Mouse (Mus musculus) cerebellum, adult 9-10 months (tissue): Measurements from ENCODE around the gene Nol10.

Source experiments
- DNase-seq: peaks from one replicate; pipeline ENCODE4 v3.0.0; 2022

Gene Nol10

GRCm38 (mm10) chr12:17348048-17349036 lies at the start of gene Nol10:
Gene Nol10 (plus strand): TSS chr12:17348458.
- peak; percentile 81 for DNase-seq

DNA sequence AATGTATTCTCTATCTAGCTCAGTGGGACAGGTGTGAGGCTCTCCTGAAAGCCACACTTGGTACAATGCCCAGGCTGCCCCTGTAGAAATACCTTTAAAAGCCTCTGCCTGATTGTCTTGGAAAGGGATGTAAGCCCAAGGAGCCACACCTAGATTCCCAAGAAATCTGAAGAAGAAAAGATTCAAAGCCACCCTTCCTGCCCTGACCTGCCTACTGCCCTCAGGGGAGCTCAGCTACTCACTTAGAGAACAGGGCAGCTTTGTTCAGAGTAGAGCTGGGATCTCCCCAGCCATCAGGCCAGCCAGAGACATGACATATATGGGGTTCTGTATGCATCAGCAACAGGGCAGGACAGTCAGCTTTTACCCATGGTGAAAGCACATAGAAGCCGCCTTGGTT lies 48.4 kb upstream of the Nol10 start:
- no peak for DNase-seq

- no peak for DNase-seq
Measured at GRCm38 (mm10) chr12:17305445-17305844, 42.8 kb upstream of the Nol10 start.

DNA sequence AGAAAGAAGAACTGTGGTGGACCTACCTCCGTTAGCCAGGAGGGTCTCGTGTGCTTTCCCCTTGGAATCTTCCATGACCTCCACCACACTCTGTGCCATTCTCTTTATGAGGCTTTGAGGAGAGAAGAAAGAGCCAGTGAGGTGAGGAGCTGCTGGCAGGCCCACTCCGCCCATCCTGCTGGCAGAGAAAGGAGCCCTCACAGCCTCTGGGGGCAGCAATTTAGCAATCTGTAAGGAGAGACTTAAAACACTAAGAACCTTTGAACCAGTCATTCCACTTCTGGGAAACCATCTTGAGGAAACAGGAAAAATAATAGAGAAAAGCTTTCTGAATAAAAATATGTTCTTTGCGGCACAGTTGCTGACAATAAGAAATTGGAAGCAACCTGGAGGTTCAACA lies 40.0 kb upstream of the Nol10 start:
- no peak for DNase-seq

DNA sequence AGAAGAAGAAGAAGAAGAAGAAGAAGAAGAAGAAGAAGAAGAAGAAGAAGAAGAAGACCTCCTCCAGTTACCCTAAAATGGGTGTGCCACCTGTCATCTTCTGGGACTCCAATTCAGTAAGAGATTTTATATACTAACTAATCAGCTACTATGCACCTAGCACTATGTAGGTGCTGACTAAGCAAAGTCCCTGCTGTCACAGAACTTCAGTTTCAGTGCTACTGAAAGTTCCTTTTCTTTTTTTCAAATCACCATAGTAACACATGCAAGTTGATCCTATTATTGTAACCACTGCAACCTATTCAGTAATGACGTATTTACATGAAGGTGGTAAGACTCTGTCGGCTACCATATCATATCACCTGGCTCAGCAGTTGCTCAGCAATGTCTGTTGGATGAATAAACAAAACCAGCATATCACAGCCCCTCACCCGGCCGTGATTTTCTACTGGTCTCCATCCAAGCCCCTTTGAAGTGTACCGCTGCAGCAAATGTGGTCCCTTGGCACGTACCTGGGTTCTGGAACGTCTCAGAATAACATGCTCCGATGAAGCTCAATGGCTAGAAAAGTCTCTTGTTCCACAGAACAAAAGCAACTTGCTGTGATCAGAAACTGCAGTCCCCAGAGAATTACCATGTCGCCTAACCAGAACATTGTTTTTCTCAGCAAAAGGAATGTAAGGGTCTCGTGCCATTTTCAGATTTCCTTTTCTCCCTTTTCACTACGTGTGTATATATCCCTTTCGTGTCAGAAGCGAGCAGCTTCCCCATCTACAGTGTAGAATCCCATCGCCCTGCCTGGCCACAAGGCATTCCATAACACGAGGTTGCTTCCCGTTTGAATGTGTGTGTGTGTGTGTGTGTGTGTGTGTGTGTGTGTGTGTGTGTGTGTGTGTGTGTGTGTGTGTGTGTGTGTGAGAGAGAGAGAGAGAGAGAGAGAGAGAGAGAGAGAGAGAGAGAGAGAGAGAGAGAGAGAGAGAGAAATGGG lies 37.1 kb upstream of the Nol10 start:
- DNase-seq = no peak

DNA sequence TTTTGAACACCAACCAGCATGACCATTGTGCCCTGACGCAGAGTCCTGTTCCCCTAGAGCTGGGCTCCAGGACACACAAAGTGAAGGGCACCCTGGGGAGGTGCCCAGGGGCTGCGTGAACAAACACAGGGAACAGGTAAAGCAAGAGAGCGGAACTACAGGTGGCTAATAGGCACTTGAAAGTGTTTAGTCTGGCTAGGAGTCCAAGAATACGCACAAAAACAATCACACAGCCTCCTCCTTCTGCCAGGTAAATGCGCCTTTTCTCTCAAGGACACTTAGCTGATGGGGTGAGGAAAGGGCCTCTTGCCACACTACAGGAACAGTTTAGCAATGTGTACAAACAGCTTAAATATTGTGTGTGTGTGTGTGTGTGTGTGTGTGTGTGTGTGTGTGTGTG lies 32.2 kb upstream of the Nol10 start:
- no peak for DNase-seq

DNA sequence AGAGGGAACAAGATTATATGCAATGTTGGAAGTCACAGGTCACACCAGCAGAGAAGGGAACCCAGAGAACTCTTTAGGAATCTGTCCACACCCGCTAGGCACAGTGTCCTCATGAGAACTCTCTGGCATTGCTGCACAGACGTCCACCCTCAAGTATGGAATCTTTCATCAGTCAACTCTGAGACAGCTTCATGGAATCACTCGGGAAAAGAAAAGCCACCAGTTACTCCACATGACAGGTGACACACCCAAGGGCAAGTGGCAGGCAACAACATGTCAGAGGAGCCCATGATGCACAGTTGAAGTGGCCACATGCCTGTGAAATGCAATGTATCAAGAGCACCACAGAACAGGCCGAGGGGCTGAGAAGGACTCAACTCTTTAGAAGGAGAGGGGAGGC lies 30.3 kb upstream of the Nol10 start:
- no peak for DNase-seq

- no peak for DNase-seq
Measured at GRCm38 (mm10) chr12:17318453-17318852, 29.8 kb upstream of the Nol10 start.

DNA sequence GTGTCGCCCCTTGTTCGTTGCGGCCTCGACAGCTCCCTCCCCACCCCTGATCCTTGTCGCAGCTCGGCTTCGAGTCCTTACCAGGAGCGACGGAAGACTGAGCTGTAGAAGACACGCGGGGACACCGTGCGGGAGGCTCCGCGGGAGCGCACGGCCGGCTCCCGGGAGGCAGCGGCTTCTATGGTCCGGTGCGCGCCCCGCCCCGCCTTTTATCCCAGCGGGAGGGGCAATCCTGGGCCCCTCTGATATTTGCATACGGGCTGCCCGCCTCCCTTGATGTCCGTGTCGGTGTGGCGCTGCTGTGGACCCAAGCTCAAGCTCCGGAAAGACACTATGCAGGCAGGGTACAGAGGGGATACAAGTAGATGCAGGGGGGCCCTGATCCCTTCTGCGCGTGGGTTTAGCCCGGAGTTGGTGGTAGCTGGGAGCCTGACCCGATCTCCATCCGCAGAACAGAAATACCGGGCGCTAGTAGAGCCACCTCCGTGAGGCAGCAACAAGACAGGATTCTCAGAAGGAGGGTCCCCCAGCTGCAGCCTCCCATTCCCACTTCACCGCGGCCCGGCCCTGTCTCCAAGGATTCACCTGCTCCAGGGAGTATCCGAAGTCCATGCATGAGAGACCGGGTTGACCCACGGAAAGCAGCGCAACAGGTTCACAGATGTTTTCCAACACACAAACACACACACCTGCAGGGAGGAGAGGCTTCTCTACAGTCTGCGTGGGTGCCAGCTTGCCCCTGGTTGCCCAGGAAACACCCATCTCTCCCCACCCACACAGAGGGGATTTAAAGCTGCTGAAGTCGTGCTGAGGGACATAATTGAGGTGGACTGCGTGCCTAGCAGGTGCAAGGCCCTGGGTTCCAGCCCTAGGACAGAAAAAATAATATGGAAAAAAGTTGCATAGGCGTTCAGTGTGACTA lies 23.4 kb upstream of the Nol10 start:
- DNase-seq = no peak

GRCm38 (mm10) chr12:17329259-17329658 lies 19.0 kb upstream of the Nol10 start, which contains the start of gene Atp6v1c2:
Gene Atp6v1c2 (minus strand): TSS chr12:17329359.
- no peak for DNase-seq

- DNase-seq = no peak
Measured at GRCm38 (mm10) chr12:17333459-17333858, 14.8 kb upstream of the Nol10 start.

DNA sequence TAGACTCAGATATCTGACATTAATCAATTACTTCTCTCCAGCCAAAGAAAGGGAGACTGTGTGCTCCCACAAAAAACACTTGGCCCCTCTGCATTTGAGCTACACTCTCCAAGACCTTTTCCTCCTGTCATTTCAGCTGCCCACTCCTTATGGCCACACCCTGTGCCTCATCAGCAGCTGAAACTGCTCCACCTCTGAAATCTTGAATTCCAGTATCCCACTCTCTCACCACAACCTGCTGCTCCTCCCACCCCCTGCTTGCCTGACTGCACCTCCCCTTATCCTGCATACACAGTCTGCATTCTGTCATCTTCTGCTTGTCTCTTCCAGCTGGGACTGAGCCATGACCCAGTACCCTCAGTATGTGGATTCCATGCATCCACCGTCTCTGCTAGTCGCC lies 9.9 kb upstream of the Nol10 start:
- no peak for DNase-seq

DNA sequence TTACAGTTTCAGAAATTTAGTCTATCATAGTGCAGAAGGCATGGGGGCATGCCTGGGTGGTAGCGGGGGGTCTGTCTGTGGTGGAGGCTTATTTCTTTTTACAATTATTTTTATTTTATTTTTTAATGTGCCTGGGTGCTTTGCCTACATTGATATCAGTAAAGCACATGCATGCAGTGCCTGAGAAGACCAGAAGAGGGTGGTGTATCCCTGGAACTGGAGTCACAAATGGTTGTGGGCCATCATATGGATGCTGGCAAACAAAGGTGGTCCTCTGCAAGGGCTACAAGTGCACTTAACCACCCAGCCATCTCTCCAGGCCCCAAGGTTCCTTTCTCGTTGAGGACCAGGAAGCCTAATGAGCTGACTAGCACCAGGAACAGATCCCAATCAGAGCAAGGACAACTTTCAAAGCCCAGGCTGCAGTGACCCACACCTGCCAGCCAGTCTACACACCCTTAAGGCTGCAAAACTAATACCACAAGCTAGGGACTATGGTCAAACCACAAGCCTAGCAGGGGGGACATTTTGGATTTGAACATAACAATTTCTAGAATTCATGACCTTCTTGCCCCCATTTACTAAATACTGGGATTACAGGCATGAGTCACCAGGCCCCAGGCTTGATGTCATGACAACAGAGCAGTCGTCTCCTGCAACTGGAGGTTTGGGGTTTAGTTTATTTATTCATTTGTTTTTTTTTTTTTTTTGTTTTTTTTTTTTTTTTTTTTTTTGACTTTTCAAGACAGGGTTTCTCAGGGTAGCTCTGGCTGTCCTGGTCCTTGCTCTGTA lies 8.9 kb upstream of the Nol10 start:
- no peak for DNase-seq

- DNase-seq = peak; percentile 51
Measured at GRCm38 (mm10) chr12:17347327-17348047, 771 bp upstream of the Nol10 start.

GRCm38 (mm10) chr12:17350106-17350505 lies 1.8 kb downstream of the Nol10 start:
- DNase-seq = no peak

DNA sequence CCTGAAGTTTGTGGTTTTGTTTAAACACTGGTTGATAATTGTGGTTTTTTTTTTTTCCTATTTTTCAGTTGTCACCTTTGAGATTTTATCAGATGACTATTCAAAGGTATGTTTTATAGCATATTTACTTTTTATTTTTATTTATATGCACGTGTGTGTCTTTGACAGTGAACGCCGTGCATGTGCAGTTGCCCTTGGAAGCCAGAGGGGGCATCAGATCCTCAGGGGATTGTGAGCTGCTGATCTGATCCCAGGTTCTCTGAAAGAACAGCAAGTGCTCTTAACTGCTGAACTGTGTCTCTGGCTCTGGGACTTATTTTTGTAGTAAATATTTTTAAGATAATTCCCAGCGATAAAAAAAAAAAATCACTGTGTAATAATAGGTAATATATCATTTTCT lies 8.6 kb downstream of the Nol10 start:
- no peak for DNase-seq

DNA sequence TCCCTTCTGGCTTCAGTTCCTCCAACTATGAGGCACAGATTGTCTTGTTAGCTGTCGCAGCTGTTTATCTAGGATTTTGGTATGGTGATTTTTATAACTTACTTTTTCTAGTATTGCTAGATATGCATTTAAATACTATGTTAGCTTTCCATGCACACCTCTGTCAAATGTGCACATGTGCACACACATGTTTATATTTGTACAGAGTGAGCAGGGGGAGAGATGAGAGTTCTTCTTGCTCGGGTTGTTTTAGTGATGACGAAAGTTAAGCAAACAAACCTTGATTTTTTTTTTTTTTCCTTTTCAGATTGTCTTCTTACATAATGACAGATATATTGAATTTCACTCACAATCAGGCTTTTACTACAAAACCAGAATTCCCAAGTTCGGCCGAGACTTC lies 9.5 kb downstream of the Nol10 start:
- DNase-seq = no peak

DNA sequence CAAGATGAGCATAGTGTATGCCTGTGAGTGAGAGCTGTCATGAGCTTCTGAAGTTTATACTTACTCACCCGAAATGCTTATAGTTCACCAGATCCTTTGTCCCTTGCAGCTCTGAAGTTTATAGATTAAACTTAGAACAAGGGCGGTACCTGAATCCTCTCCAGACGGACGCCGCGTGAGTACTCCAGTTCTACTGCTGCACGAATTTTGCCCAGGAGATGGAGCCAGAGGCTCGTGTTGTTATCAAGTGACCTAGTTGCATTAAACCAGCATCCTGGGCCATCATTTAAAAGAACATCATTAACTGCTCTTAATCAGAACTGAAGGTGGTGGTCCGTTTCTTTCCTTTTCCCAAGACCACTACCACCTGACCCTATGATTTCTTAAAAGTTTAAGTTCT lies 10.7 kb downstream of the Nol10 start:
- DNase-seq = no peak

DNA sequence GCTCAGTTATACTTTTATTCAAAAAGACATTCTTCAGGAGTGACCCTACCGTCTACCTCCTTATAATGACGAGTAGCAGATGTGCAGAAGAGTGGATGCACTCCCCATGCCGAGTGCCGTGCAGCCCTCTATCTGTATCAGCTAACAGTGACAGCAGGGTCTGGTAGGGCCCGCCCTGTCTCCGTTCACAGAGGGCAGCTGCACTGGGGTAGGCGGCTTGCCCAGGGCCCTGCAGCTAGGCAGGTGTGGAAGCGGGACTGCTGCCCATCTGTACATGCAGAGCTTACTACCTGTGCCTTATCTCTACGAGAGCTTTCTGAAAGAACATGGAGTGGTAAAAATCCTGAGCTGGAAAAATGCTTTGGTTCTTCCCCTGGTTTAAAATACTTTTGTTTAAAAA lies 11.8 kb downstream of the Nol10 start:
- DNase-seq = no peak

- DNase-seq = no peak
Measured at GRCm38 (mm10) chr12:17360650-17361049, 12.4 kb downstream of the Nol10 start.

GRCm38 (mm10) chr12:17362316-17362715 lies 14.1 kb downstream of the Nol10 start:
- no peak for DNase-seq
